Mouse (Mus musculus) kidney, adult 11 months (tissue): ENCODE measurements around the gene Snx18.
A peak's percentile ranks its signal among the peaks of the same experiment; 100 is the strongest.

ENCODE experiments used
- DNase-seq: peaks from one replicate; pipeline ENCODE4 v3.0.0; 2022

Gene Snx18

DNA sequence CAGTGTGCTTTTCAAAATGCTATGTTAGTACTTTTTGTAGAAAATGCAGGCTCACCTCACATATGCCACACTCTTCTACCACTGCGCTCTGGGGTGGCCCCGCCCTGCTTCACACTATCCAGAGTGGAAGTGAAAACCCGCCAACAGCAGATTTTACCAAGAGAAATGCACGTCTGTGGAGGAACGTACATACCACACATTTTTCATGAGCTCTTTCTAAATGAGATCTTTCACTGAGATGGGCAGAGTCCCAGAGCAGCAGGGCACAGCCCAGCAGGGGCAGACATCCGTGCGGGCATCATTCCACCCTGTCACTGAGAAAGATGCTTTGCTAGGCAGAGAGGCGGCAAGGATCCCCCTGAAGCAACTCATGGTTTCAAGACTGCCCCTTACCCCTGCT is 22.4 kb downstream of the Snx18 start:
- DNase-seq = no peak

DNA sequence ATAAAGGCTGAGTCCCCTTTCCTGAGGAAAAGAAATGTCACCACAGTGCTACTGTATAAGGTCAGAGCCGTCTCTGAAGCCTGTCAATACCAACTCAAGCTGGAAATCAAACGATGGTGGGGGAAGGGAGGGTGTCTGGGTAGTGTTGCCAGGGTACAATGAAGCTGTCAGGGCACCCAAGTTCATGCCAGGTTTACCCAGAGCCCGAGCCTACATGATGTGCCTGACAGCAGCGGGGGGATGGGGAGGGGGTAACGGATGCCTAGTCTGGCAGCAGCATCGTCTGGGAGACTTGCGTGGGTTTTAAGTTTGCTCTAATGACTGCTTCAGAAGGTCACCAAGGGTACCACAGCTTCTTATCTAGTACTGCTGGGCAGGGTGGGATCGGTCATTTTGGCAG is 23.1 kb downstream of the Snx18 start:
- DNase-seq = no peak

DNA sequence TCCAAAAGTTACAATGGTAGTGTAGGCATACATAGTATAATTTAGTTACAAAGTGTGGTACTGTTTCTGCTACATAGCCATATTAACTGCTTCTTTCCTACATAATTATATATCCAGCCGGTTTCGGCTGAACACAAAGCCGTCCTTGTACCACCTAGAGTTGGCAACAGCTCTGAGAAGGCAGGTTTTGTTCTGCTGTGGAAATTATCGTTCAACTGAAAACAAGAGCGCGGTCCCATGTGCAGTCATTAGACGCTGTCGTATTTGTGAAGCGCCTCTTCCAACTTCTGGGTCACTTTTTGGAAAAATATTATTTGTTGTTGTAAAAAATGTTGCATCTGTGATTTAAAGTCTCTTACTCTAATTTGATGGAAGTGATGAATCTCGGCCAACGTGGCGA is 24.0 kb downstream of the Snx18 start:
- no peak for DNase-seq

DNA sequence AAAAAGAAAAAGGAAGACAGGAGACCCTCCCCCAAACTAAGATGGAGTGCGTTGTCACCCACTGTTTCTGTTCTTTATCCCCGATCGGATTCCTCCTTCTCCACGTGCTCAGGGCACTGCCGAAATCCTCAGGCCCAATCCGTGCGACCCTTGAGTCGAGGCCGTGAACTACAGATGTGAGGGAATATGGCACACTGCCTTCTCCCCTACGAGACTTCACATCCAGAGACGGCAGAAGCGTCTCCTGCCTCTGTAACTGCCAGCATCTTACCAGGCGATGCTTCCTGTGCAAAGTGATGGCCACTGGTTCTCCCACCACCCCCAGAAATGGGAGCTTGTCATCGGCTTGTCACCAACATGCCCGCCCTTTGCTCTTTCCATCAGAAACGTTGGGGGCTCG is 24.7 kb downstream of the Snx18 start:
- no peak for DNase-seq

DNA sequence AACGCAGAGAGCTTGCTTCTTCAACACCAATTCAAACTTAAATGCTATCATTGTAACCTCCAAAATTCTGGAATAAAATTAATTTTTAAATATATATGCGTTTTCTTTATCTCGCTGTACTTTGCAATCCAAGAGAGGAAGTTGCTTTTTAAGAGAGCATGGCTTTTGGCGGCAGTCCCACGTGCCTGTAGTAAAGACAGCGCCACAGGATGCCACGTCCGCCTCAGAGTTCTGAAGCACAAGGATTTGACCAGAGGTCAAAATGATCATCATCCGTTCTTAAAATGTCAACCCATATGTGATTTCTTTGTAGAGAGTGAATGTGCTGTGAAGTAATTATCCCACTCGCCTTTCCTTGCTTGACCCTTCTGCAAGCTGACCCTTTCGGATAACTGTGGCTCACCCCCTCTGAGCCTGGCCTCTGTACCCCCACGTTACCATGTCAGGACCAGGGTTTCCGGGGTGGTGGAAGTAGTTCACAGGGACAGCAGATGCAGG is 25.6 kb downstream of the Snx18 start:
- DNase-seq = no peak

DNA sequence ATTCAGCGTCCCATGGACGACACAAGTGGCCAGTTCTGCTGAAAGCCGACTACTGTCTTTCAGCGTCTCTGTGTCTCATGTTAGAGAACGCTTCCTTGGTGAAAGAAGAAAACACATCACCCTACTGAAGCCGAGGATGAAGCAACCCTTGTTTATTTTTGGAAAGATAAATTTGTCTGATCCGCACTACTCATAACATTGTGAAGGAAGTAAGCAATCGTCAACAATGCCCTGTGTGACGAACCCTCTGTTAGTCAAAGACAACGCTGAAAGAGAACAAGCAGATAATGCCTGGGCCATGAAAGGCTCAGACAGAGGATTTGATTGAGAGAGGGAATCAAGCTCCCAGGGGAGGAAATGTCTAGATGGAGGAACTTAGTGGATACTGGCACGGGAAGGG is 27.0 kb downstream of the Snx18 start:
- DNase-seq = no peak

DNA sequence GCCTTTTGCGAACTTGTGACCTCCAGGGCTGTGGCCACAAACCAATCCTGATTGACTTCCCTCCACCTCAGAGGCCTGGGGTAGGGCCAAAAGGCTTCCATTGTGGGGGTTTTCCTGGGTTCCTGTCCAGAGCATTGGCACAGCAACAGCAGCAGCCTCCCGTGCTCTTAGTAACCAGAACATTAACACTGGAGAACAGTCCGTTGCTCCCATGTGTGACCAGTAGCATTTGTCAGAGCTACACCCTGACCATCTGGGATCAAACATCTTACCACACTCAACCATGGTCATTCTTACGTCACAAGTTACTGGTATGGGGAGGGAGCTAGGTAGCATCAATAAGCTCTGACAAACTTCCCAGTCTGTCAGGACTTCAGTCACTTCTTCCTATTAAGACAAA is 28.1 kb downstream of the Snx18 start:
- no peak for DNase-seq

DNA sequence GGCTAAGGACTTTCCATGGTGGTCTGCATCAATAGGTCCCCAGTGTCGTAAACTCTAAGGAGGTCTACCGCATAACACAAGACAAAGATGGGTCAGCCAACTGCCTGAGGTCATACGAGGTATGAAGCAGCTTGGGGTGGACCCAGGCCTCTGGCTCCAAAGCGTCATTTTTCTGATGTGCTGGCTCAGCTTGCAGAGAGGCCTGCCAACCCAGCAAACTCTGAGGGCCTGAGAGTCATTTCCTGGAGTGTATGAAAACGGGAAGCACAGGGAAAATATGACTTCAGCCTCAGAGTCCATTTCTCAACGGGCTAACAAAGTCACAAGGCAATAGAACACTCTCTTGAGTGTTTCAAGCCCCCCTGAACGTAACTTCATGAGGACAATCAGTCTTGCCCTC is 28.9 kb downstream of the Snx18 start:
- no peak for DNase-seq

DNA sequence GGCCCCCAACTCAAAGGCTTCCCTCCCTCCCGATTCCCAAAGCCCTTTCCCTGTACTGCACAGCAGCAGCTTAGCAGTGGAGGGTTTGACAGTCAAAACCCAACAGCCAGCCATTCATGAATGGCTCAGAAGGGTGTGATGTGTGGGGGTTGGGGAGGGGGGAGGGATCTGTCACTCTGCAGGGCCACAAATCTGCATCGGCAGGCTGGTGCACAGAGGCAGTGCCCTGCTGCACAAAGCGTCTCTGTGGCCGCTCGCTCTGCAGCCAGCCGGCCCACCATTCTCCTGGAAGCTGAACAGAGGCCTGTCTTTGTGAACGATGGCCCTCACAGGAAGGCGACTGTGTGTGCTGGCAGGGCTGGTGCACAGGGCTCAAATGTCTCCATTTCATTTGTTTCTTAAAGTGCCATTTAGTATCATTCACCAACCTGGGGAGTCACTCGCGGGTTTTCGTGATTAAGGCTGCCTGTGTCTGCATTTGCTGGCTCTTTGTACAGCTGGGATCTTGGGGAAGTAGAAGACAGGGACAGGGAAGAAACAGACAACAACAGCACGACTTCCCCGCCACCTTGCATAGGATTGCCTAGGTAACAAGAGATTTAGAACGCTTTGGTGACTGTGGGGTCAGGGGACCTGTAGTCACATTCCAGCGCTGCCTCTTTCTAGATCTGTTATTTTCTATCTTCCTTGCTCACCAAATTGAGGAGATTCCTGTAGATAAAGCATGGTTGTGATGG is 31.0 kb downstream of the Snx18 start:
- DNase-seq = no peak

DNA sequence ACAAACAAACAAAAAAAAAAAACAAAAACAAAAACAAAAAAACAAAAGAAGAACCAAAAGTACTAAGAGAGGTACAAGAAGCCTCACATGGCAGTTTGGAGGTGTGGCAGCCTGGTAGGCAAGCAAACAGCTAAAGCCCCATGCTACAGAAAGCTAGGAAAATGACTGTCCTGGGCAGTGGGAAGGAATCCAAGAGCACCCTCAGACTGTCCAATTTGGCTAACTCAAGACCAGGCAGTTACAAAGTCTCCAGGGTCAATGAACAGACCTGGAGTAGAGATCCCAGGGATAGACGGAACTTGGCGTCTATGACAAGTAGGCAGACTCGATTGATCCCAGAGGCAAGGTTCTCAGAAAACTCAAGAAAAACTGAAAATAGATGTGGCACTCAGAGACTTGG is 32.8 kb downstream of the Snx18 start:
- peak; percentile 52 for DNase-seq

DNA sequence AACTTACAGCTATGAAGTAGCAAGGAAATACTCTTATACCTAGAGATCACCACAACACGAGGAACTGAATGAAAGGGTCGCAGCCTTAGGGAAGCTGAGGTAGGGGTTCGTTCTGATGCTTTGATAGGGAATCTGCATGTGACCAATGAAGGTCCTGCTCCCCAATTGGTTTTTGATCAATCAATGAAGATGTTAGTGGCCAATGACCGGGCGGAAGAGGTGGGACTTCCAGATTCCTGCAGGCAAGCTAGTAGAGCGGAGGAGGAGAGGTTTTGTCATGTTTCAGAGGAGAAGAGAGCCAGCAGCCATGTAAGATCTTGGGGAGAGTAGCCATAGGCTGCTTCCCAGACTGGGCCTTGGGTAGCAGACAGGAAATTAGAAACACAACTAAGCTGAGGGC is 33.9 kb downstream of the Snx18 start:
- DNase-seq = no peak

DNA sequence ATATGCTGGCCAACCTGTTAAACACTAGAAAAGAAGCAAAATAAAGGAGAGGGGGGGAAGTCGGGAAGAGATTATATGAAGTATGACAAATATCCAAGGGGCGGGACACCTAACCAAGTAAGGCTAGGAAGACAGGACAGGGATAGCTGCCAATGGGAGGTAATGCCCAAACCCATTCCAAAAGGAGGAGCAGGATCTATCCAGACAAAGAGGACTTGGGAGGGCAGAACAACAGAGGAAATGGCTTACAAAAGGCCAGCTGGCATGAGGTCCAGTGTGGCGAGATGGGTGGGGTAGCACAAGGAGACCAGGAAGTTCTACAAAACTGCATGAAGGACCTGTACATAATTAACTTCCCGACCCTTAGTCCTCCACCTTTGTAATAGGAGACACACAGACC is 34.8 kb downstream of the Snx18 start:
- DNase-seq = no peak

DNA sequence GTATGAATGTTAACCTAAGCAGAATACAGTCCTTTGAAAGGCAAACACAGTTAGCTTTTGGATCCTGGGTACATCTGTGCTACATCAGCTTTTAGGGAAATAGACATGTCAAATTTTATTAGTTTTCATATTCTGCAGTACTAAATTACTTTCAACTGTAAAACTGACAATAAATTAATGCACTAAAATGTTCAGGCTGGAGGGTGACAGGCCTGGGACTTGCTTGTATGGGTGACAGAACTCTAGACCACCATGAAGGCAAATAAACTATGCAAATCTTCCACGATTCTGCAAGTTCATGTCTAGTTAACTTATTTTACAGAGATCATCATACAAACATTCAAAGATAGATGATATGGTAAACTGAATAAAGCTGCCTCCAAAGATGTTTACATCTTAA is 36.3 kb downstream of the Snx18 start:
- no peak for DNase-seq

DNA sequence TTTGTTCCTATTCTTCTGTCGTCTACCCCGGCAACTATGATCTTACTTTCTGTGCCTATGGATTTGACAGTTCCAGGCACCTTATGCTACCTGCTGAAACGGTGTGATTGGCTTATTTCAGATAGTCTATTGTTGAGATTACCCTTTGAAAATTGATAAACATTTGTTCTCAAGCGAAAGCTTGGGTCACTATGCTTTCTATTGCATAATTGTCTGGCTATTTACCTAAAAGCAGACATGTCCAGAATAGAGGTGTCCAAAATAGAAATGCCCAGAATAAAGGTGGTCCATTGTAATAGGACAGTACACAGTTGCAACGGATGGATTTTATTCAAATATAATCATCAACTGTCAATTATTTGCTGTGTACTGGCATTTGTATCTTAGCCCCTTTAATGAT is 36.9 kb downstream of the Snx18 start:
- no peak for DNase-seq

DNA sequence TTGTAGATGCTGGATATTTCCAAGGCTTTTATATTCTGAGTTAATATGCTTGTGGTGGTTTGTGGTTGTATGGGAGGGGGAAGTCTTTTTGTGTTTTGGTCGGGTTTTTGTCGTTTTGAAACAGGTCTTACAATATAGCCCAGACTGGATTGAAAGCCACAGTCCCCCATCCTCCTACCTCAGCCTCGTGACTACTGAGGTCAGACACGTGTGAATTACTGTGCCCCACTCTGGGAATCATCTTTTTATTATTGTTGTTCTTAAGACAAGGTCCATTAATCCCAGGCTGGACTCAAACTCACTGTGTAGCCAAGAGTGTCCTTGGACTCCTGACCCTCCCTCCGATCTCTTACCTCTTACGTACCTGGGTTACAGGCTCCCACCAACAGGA is 38.0 kb downstream of the Snx18 start:
- peak; percentile 80 for DNase-seq

DNA sequence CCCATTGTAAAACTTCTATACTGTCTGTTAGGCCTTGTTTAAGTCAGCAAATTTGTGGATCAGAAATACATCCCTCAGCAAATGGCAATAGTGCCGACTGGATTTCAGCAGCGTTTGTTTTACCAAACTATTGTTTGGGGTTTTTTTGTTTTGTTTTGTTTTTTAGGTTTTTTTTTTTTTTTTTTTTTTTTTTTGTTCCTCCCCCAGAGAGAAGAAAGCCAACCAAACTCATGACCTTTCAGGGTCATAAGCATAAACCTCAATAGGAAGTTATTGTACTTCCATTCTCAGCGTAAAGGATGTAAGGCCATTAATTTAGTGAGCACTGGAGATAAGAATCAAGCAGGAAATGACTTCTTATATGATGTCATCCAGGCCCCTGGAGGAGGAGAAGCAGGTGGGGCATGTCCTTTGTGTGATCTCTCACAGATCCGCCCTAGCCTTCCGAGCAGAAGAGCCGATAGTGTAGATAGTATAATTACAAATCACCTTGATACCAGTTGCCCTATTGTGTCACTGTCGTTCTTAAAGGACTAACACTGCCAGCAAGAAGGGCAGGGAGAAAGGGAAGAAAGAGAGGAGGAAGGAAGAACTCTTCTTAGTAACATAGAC is 38.5 kb downstream of the Snx18 start:
- DNase-seq = no peak

DNA sequence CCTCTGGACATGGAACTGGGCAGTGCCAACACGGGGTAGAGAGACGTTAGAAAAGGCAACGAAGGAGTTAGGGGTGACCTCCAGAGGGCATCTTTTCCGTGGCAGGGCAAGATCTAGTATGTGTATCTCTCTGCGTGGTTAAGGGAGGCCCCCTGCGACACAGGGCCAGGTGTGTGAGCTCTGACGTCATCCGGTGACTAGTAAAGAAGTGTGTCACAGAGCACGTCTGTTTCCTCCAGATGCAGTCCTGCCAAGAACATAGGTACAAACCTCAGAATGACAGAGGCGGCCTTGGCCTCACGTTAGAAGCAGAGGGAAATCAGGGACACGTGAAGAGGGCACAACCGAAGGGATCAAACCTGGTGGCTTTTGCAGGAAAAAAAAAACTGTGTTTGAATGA is 44.1 kb downstream of the Snx18 start:
- DNase-seq = no peak

DNA sequence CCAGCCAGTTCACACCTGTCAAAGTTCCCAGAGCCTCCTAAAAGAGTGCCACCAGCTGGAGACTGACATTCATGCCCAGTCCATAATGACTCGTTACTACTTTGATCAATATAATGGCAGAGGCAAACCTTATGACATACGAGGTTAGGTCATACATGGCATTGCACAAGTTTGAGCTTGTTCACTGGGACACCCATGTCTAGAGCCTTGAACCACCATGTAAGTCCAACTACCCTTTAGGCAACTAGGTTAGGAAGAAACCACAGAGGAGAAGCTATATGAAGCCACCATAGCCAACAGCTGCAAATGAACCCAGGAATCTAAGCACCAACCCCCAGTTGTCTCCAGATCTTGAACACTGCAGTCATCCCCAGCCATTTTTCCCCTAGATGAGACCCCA is 45.0 kb downstream of the Snx18 start:
- no peak for DNase-seq

DNA sequence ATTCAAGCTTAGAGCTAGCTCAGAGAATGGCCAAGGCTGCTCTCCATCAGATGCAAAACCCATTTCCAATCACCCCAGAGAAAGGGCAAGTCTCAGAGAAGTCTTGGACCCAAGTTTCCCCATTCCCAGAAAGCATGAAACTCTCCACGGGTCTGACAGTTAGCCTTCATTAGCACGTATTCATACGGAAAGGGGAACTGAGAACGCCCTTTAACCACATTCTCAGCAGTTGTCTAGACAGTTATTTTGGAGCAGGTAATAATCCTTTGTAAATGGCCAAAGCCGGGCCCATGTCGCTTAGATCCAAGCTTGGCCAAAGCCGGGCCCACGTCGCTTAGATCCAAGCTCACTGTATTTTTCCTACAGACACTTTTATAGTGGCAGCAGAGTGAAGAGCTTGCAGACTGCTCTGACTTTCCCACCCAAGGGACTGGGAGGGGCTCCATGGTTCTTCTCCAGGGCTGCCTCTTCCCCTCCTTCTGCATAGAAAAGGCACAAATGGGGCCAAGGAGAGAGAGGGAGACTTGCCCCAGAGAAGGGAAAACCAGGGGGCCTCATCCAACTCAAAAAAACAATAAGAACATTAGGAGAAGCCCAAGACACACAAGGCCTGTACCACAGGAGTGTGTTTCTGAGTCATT is 46.2 kb downstream of the Snx18 start:
- DNase-seq = no peak

DNA sequence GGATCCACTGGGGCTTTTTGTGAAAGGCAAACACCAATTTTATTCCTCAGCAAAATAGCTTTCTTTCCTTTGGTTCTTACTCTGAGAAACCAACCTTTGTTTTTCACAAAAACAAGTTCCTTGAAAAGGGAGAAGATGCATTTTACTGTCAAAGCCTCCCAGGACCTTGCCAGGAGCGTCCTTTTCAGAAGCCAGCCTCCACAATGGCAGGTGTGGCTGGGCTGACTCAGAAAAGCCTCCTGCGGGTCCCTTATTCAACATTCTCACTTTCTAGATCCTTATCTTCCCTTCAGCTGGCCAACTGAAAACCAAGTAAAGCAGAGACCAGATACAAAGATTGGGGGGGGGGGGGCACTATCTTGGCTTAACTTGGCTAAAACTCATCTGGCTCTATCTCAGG is 48.8 kb downstream of the Snx18 start:
- no peak for DNase-seq

DNA sequence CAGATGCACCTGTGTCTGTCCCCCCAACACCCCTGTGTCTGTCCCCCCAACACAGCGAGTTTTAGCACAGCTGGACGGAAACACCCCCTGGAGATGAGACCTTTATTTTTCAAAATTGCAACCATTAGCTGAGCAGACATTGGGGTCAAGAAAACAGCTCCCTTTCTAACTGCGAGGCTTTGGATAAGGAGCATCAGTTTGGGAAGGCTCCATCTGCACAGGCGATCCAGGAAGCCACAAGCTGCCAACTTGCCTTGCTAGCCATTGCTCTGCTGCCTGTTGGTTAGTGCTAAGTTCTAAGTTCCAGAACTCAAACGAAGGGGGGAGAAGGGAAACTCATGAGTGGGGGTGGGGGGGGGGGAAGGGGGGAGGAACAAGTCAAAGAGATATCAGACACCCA is 51.4 kb downstream of the Snx18 start:
- DNase-seq = no peak

DNA sequence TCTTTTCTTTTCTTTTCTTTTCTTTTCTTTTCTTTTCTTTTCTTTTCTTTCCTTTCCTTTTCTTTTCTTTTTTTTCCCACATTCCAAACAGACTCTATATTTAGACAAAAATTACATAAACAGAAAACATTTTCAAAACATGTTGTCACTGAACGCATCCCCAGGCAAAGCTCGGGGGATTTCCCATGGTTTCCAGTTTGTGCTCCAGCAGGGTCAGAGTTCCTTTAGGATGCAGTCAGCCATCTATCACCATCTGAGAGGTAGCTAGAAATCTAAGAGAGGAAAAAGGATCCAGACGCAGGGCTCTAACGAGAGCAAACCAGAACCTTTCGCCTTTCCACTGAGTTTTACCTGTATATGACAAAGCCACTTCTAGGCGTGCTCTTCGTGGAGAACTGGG is 52.0 kb downstream of the Snx18 start:
- DNase-seq = no peak

DNA sequence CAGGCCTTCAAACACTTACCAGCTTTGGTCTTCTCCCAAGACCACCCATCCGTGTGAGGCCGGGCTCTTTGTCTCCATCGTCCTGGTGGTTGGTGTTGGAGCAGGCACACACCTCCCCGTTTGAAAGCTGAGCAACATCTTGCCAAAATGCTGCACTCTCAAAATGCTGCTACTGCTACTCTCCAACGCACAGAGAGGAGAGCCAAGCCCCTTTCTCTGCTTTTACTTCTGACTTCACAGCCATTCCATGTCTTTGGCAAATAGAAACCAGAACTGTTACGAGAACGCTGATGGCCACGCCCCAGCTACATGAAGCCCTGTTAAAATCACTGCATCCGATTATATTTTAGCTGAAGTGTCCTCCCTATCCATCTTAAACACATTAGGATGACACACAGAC is 58.7 kb downstream of the Snx18 start:
- DNase-seq = no peak

DNA sequence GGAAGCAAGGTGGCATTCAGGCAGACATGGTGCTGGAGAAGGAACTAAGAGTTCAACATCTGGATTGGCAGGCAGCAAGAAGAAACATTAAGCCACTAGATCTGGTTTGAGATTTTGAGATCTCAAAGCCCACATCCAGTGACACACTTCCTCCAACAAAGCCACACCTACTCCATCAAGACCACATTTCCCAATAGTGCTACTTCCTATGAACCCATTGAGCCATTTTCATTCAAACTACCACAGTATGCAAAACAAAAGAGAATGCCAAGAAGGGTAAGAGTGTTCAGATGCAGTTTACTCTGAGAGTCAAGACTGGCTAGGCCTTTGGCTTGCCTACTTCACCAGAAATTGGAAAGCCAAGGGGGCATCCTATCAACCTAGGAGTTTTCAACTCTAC is 61.8 kb downstream of the Snx18 start:
- no peak for DNase-seq

DNA sequence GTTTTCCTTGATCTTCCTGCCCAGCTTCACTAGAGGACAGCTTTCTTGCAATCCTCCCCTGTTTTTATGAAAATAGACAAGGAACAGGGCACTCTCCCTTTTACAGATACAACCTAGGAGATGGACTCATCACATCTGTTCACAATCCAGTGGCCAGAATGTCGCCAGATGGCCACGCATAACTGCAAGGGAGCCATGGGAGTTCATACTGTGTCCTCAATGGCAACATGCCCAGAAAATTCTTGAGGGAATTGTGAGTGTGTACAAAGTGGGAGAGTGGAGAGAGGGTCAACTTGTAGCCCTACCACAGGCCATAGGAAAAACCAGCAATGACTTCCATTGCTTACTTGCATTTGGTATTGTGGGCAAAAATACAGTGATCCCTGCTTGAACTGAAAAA is 63.1 kb downstream of the Snx18 start:
- no peak for DNase-seq
